Mouse (Mus musculus) lung, postnatal 10 days (tissue): ENCODE results near the gene Hist1h2ab.

Experiments
- DNase-seq: peaks from one replicate; pipeline ENCODE4 v3.0.0; 2021

Gene Hist1h2ab

GRCm38 (mm10) chr13:23738677-23739068 lies 12.3 kb upstream of the Hist1h2ab start, which contains the start of gene Hist1h1c:
Hist1h1c (plus strand) TSS chr13:23738808.
- DNase-seq: peak; percentile 94

GRCm38 (mm10) chr13:23739069-23739921 lies 11.6 kb upstream of the Hist1h2ab start:
- DNase-seq: peak; percentile 95

- DNase-seq: no peak
Measured at GRCm38 (mm10) chr13:23739922-23740252, 11.0 kb upstream of the Hist1h2ab start.

- DNase-seq: no peak
Measured at GRCm38 (mm10) chr13:23740256-23740840, 10.6 kb upstream of the Hist1h2ab start.

GRCm38 (mm10) chr13:23740910-23741309 lies 10.0 kb upstream of the Hist1h2ab start:
- no peak for DNase-seq

- no peak for DNase-seq
Measured at GRCm38 (mm10) chr13:23742007-23742406, 8.9 kb upstream of the Hist1h2ab start.

- no peak for DNase-seq
Measured at GRCm38 (mm10) chr13:23743215-23743614, 7.7 kb upstream of the Hist1h2ab start.

GRCm38 (mm10) chr13:23743963-23744362 lies 7.0 kb upstream of the Hist1h2ab start:
- DNase-seq: no peak

- no peak for DNase-seq
Measured at GRCm38 (mm10) chr13:23744421-23745380, 6.2 kb upstream of the Hist1h2ab start.

- DNase-seq: peak; percentile 91
Measured at GRCm38 (mm10) chr13:23745381-23746161, 5.4 kb upstream of the Hist1h2ab start, which contains the start of gene Hist1h3c. Hist1h3c (minus strand) TSS chr13:23745602.

GRCm38 (mm10) chr13:23746201-23747080 lies 4.5 kb upstream of the Hist1h2ab start, which contains the start of gene Hist1h2bb:
Hist1h2bb (plus strand) TSS chr13:23746734.
- DNase-seq: peak; percentile 71

GRCm38 (mm10) chr13:23747081-23747891 lies 3.6 kb upstream of the Hist1h2ab start:
- DNase-seq: no peak

- DNase-seq: no peak
Measured at GRCm38 (mm10) chr13:23747892-23748288, 3.0 kb upstream of the Hist1h2ab start.

GRCm38 (mm10) chr13:23749563-23750121 lies 1.3 kb upstream of the Hist1h2ab start:
- no peak for DNase-seq

- no peak for DNase-seq
Measured at GRCm38 (mm10) chr13:23751478-23751956, 591 bp downstream of the Hist1h2ab start.

- peak; percentile 90 for DNase-seq
Measured at GRCm38 (mm10) chr13:23752067-23752741, 1.3 kb downstream of the Hist1h2ab start, which contains the start of gene Hist1h3b. Hist1h3b (plus strand) TSS chr13:23752267.

- DNase-seq: no peak
Measured at GRCm38 (mm10) chr13:23752742-23753172, 1.8 kb downstream of the Hist1h2ab start.

- DNase-seq: no peak
Measured at GRCm38 (mm10) chr13:23753314-23754078, 2.6 kb downstream of the Hist1h2ab start.
